Mouse (Mus musculus): Measurements from ENCODE around the gene Ush1g. TPM values are rescaled to one million over a fixed set of nuclear protein-coding genes. Genes with fewer than 3 reads are reported as not detected.

Gene Ush1g
- polyA plus RNA-seq, 1 experiment from 2014 or later = 0.06 TPM

DNA sequence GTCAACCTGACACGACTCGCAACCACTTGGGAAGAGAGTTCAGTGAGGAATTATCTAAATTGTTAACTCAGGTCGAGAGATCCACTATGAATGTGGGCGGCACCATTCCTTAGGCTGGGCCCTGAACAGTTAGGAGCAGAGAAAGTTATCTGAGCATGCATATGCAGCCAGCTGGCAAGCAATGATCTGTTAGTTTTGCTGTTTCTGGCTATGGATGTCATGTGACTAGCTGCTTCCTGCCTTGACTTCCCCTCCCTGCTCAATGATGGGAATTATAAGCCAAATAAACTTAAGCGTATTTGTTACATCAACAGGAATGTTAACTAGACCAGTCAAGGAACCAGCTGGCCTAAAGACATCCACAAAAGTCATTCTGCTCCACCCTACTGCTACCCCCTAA, 31.5 kb upstream of the Ush1g start:
- H3K36me3 ChIP-seq = peaks cover 80% of the 10 kb centered on the region
- 92% methylated on average over 5 of the region's 5 CpGs for WGBS
- peaks cover 31% of the 10 kb centered on the region for H3K27me3 ChIP-seq
- no peak overlapping the region for H3K9ac ChIP-seq
- no peaks in the 10 kb centered on the region for H3K9me3 ChIP-seq
- H3K4me3 ChIP-seq = no peak overlapping the region
- H3K4me2 ChIP-seq = no peak overlapping the region
- ATAC-seq (ENCODE audit: low FRiP score) = no peak
- no peak overlapping the region for H3K27ac ChIP-seq
- H3K4me1 ChIP-seq (replicated peaks) = no peaks in the 10 kb centered on the region

DNA sequence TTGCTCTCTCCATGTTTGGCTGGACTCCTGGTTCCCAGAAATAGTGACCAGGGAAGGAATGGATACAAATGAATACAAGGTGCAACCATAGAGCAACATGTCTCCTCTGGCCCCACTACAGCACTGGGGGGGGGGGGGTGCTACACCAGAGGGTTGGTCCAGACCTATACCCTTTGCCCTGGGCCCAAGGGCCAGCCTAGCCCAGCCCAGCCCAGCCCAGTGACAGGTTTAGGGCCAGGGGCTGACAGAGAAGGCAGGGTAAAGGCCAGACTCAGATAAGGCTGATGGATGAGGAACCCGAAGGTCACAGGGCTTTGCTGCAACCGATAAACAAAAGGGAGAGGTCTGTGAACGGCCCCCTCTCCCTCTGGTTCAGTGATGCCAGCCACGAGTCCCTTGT, 28.1 kb upstream of the Ush1g start:
- Histone ChIP-seq H3K9ac (no peak overlapping the region), H3K4me1 (replicated peaks) (no peaks in the 10 kb centered on the region), H3K36me3 (peaks cover 66% of the 10 kb centered on the region), H3K27ac (no peak overlapping the region), H3K27me3 (peaks cover 17% of the 10 kb centered on the region), H3K4me3 (no peak overlapping the region), H3K9me3 (no peaks in the 10 kb centered on the region), H3K4me2 (no peak overlapping the region)
- WGBS = 73% methylated on average over 4 of the region's 4 CpGs
- no peak for ATAC-seq (ENCODE audit: low FRiP score)

DNA sequence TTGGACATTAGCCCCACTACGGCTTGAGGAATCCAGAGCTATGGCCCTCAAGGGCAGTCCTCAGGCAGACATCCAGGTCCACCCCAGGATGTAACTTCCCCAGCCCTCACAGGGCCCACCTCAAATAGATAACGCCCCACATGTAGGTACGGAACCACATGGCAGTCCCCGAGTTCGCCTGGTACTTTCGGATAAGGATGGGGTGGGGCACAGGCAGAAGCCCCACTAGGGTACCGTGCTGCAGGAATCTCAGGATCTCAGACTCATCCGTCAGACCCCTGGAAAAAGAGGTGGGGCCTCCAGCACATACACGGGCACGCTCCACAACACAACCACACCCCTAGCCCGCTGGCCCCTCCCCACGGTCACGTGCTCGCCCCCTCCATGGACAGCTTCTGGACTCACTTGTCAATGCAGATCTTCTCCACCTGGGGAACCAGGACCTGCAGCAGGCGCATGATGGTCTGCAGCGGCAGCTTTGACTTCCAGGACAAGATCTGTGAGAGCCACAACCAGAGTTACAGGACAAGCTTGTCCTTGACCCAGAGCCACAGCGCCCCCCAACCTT, 26.9 kb upstream of the Ush1g start:
- Histone ChIP-seq H3K9ac (no peak overlapping the region), H3K4me1 (replicated peaks) (0 out of 2 replicates have a peak, but pooled peaks cover 4% of the 10 kb centered on the region), H3K27me3 (peaks cover 26% of the 10 kb centered on the region), H3K9me3 (no peaks in the 10 kb centered on the region), H3K36me3 (peaks cover 60% of the 10 kb centered on the region), H3K4me2 (no peak overlapping the region), H3K4me3 (no peak overlapping the region), H3K27ac (no peak overlapping the region)
- ATAC-seq (ENCODE audit: low FRiP score) = no peak
- WGBS = 67% methylated on average over 17 of the region's 17 CpGs

DNA sequence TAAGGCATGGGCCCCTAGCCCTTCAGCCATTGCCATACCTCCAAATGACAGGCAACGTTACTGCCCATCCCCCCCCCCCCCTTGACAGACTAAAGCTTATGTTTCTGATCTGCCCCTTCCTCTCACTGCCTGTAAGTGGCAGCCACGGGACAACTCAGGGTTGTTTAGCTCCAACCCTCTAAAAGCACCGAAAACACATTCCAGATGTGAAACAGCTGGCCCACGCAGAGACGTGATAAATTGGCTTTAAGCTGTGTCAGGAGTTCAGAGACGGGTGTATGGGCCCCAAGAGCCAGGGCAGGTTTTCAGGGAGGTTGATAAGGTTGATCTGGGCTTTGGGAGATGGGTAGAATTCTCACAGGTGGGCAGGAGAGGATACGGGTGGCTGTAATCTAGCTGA, 23.7 kb upstream of the Ush1g start:
- ATAC-seq (ENCODE audit: low FRiP score) = no peak
- 46% methylated on average over 7 of the region's 7 CpGs for WGBS

DNA sequence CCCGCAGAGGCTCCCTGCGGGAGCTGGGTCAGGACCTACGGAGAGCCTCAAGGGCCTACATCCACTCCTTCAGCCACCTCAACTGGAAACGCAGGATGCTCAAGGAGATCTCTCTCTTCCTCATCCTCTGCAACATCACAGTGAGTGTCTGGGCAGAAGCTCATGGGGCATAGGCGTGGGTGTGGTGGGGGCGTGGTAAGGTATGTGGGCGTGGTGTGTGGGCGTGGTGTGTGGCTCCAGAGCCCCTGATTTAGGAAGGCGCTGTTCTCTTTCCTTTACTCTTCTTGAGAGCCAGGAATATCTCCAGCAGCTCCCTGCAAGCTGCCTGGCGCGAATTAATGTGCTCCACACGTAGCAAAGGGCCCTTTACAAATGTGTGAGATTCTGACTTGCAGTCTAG, 23.1 kb upstream of the Ush1g start:
- H3K27me3 ChIP-seq = peaks cover 42% of the 10 kb centered on the region
- H3K27ac ChIP-seq = no peak overlapping the region
- no peak for ATAC-seq (ENCODE audit: low FRiP score)
- no peak overlapping the region for H3K9ac ChIP-seq
- no peak overlapping the region for H3K4me2 ChIP-seq
- no peaks in the 10 kb centered on the region for H3K9me3 ChIP-seq
- 0 out of 2 replicates have a peak, but pooled peaks cover 4% of the 10 kb centered on the region for H3K4me1 ChIP-seq (replicated peaks)
- no peak overlapping the region for H3K4me3 ChIP-seq
- WGBS = 14% methylated on average over 12 of the region's 12 CpGs
- peaks cover 23% of the 10 kb centered on the region for H3K36me3 ChIP-seq

More for the DNA sequence above, 23.7 kb upstream of the Ush1g start:
- Histone ChIP-seq H3K4me3 (no peak overlapping the region), H3K4me1 (replicated peaks) (0 out of 2 replicates have a peak, but pooled peaks cover 4% of the 10 kb centered on the region), H3K36me3 (peaks cover 28% of the 10 kb centered on the region), H3K4me2 (no peak overlapping the region), H3K27ac (no peak overlapping the region), H3K9ac (no peak overlapping the region), H3K9me3 (no peaks in the 10 kb centered on the region), H3K27me3 (peaks cover 38% of the 10 kb centered on the region)

DNA sequence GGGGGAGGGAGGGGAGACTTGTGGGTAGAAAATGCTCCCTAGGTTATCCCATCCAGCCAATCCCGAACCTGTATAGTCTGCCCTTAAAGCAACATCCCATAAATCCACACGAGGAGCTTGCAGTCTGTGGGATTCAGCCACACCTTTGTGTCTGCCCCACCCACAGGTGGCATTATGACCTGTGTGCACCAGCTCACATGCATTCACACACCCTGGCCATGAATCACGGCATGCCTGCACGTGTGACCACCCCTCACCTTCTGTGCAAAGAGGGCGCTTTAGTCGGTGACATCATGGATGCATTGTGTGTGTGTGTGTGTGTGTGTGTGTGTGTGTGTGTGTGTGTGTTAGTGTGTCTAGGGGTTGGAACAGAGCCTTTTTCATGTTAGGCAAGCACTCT, 20.0 kb upstream of the Ush1g start:
- no peaks in the 10 kb centered on the region for H3K9me3 ChIP-seq
- ATAC-seq (ENCODE audit: low FRiP score) = no peak
- H3K27ac ChIP-seq = no peak overlapping the region
- H3K4me2 ChIP-seq = no peak overlapping the region
- no peak overlapping the region for H3K9ac ChIP-seq
- no peak overlapping the region for H3K4me3 ChIP-seq
- no peaks in the 10 kb centered on the region for H3K36me3 ChIP-seq
- H3K4me1 ChIP-seq (replicated peaks) = 0 out of 2 replicates have a peak, but pooled peaks cover 4% of the 10 kb centered on the region
- WGBS = 66% methylated on average over 6 of the region's 6 CpGs
- peaks cover 54% of the 10 kb centered on the region for H3K27me3 ChIP-seq

DNA sequence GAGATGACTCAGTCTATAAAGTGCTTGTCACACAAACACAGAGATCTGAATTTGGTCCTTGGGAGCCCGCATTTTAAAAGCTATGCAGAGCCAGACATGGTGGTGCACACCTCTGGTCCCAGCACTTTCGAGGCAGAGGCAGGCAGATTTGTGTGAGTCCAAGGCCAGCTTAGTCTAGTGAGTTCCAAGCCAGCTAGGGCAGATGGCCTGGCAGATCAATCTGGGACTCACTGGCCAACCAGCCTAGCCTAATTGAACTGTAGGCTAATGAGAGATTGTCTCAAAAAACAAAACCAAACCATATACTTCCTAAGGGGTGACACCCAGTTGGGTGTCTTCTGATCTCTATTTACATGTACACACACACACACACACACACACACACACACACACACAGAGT, 19.4 kb upstream of the Ush1g start:
- no peak for ATAC-seq (ENCODE audit: low FRiP score)
- H3K4me2 ChIP-seq = no peak overlapping the region
- peaks cover 60% of the 10 kb centered on the region for H3K27me3 ChIP-seq

DNA sequence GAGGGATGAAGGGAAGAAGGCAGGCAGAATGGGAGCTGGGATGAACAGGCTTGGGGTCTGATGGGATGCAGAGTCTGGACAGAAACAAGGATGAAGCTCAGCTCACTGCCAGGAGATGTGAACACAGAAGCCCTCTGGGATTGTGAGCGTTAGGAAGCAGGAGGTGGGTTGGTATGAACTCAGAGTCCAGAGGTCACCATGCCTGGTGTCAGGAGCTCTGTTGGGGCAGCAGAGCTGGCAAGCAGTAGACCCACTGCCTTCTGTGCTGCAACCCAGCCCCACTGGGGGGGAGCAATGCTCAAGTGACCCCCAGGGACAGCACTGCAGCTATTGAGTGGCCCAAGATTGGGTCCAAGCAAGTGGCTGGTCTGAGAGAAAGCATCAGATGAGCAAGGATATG, 16.0 kb upstream of the Ush1g start:
- peaks cover 75% of the 10 kb centered on the region for H3K27me3 ChIP-seq
- no peak for ATAC-seq (ENCODE audit: low FRiP score)
- H3K9ac ChIP-seq = no peak overlapping the region
- no peak overlapping the region for H3K4me2 ChIP-seq
- peaks cover 12% of the 10 kb centered on the region for H3K4me1 ChIP-seq (replicated peaks)
- 42% methylated on average over 1 of the region's 1 CpGs for WGBS
- no peaks in the 10 kb centered on the region for H3K36me3 ChIP-seq
- H3K27ac ChIP-seq = no peak overlapping the region
- no peak overlapping the region for H3K4me3 ChIP-seq
- no peaks in the 10 kb centered on the region for H3K9me3 ChIP-seq

More for the DNA sequence above, 19.4 kb upstream of the Ush1g start:
- Histone ChIP-seq H3K4me3 (no peak overlapping the region), H3K36me3 (no peaks in the 10 kb centered on the region), H3K9ac (no peak overlapping the region), H3K4me1 (replicated peaks) (0 out of 2 replicates have a peak, but pooled peaks cover 4% of the 10 kb centered on the region), H3K9me3 (no peaks in the 10 kb centered on the region), H3K27ac (no peak overlapping the region)
- 74% methylated on average over 2 of the region's 2 CpGs for WGBS

DNA sequence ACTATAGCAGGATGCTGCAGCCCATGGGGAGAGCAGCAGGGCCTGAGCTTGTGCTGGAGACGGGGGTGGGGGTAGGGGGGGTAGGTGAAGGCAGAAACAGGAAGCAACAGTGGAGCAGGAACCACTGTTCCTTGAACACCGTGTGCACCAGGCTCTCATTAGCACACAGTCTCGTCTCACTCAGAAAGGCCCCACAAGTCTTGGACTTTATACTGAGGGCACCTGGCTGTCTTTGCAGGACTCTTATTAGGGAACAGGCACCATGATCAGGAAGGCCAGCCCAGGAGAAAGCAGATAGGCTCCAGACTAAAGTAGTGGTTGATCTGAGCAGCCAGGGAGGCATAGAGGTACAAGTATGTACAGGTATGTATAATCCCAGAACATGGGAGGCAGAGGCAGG, 15.5 kb upstream of the Ush1g start:
- Histone ChIP-seq H3K4me1 (replicated peaks) (peaks cover 12% of the 10 kb centered on the region), H3K9ac (no peak overlapping the region), H3K9me3 (no peaks in the 10 kb centered on the region), H3K27me3 (peaks cover 80% of the 10 kb centered on the region), H3K4me3 (no peak overlapping the region), H3K4me2 (no peak overlapping the region), H3K36me3 (no peaks in the 10 kb centered on the region), H3K27ac (no peak overlapping the region)
- WGBS = 65% methylated on average over 3 of the region's 3 CpGs
- no peak for ATAC-seq (ENCODE audit: low FRiP score)

DNA sequence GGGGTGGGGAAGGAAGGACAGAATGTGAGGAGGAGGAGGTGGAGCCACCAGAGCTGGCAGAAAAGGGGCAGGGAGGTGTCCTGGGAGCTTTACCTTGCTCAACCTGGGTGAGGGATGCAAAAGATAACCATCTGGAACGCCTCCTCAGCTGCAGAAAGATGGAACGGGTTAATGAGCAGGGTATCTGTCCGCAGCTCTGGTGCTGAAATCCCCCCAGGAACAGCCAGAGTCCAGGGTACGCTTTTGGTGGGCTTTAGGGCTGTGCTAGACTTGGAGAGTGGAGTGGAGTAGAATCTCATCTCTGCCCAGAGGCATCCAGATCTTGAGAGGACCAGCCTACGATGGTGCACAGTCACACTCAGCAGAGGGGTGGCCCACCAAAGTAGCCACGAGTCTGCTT, 14.3 kb upstream of the Ush1g start:
- ATAC-seq (ENCODE audit: low FRiP score) = no peak
- Histone ChIP-seq H3K27ac (no peak overlapping the region), H3K9me3 (no peaks in the 10 kb centered on the region), H3K4me2 (no peak overlapping the region), H3K36me3 (no peaks in the 10 kb centered on the region), H3K9ac (no peak overlapping the region), H3K4me1 (replicated peaks) (peaks cover 12% of the 10 kb centered on the region), H3K27me3 (peaks cover 80% of the 10 kb centered on the region), H3K4me3 (no peak overlapping the region)
- WGBS = 24% methylated on average over 6 of the region's 6 CpGs

DNA sequence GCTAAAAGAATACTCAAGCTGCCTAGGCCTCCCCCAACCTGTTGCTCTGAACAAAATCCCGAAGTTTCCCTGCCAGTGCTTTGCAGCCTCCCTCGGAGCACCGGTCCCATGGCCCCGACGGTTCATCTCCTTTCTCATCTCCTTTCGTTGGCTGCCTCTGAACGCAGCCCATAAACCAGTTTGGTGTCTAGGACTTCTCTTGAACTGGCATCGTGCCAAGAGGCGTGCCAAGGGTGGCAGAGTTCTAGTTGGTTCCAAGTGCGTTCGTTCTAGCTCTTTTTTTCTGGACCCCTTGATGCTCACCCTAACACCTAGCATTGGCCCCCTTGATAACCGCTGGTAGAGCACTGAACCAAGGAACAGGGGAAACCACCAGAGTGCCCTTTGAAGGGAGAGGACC, 13.4 kb upstream of the Ush1g start:
- Histone ChIP-seq H3K27ac (no peak overlapping the region), H3K9ac (no peak overlapping the region), H3K4me3 (no peak overlapping the region), H3K36me3 (no peaks in the 10 kb centered on the region), H3K9me3 (no peaks in the 10 kb centered on the region), H3K4me1 (replicated peaks) (peaks cover 12% of the 10 kb centered on the region), H3K4me2 (peak overlapping the region; percentile 57), H3K27me3 (peaks cover 75% of the 10 kb centered on the region)
- WGBS = 61% methylated on average over 12 of the region's 12 CpGs
- ATAC-seq (ENCODE audit: low FRiP score) = no peak

DNA sequence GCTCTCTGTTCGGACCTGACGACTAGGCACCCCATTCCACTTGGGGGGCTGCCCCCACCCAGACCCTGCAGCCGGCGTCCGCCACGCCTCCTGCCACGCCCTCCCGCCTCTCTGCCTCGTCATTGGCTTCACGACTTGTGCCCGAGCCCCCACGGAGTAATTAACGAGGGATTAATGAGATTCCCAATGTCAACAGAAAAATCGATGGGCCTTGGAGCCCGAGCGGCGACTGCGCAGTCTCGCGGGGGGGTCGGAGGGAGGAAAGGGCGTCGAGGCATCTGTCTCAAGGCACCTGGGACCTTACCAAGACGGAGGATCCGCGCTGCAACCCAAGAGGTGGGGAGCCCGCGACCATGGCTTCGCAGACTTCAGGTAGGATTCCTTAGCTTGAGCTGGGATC, 12.7 kb upstream of the Ush1g start, which contains the start of gene Otop3:
Gene Otop3, plus strand, starts transcription at position 201 of the 400 bp plus-strand sequence.
- peaks cover 12% of the 10 kb centered on the region for H3K4me1 ChIP-seq (replicated peaks)
- H3K4me2 ChIP-seq = peak within 1 kb of the TSS; percentile 57
- H3K9ac ChIP-seq = peak within 1 kb of the TSS; percentile 49; the same call in 1 of the 2 replicates
- H3K9me3 ChIP-seq = no peaks in the 10 kb centered on the region
- H3K27ac ChIP-seq = no peak within 1 kb of the TSS
- H3K4me3 ChIP-seq = peak within 1 kb of the TSS; percentile 32
- no peaks in the 10 kb centered on the region for H3K36me3 ChIP-seq
- H3K27me3 ChIP-seq = peaks cover 76% of the 10 kb centered on the region
- WGBS = 7% methylated on average over 29 of the region's 29 CpGs
- ATAC-seq (ENCODE audit: low FRiP score) = no peak

DNA sequence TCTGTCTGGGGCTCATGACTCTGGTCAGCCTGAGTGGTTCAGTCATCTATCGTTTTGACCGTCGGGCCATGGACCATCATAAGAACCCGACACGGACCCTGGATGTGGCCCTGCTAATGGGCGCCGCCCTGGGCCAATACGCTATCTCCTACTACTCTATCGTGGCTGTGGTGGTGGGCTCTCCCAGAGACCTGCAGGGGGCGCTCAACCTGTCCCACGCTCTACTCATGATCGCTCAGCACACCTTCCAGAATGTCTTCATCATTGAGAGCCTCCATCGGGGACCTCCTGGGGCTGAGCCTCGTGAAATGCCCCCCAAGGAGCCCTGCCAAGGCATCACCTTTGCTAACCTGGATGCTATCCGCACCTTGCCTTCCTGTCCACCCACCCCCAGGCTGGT, 7.5 kb upstream of the Ush1g start:
- H3K4me2 ChIP-seq = no peak overlapping the region
- no peak overlapping the region for H3K4me3 ChIP-seq
- peaks cover 68% of the 10 kb centered on the region for H3K27me3 ChIP-seq
- no peak for ATAC-seq (ENCODE audit: low FRiP score)
- H3K9ac ChIP-seq = no peak overlapping the region
- 77% methylated on average over 15 of the region's 15 CpGs for WGBS
- H3K9me3 ChIP-seq = no peaks in the 10 kb centered on the region
- H3K36me3 ChIP-seq = no peaks in the 10 kb centered on the region
- H3K27ac ChIP-seq = no peak overlapping the region
- peaks cover 3% of the 10 kb centered on the region for H3K4me1 ChIP-seq (replicated peaks)

Data from hindbrain, embryonic 13.5 days (tissue).